Mouse (Mus musculus): ENCODE results near the gene Prkch. TPM values are rescaled to one million over a fixed set of nuclear protein-coding genes. Genes with fewer than 3 reads are reported as not detected.

The Prkch gene
- total RNA-seq, 2 experiments from 2014 or later, result 4.8 to 5.6 TPM

- no peak for DNase-seq (ENCODE audit: low spot score in 2 of 2)
Measured at GRCm38 (mm10) chr12:73708498-73708897, 123.9 kb downstream of the Prkch start.

GRCm38 (mm10) chr12:73708920-73709319, 124.3 kb downstream of the Prkch start:
- DNase-seq (ENCODE audit: low spot score in 2 of 2), result peak; percentile 37 to 48

- DNase-seq (ENCODE audit: low spot score in 2 of 2), result no peak
Measured at GRCm38 (mm10) chr12:73710846-73711245, 126.2 kb downstream of the Prkch start.

DNA sequence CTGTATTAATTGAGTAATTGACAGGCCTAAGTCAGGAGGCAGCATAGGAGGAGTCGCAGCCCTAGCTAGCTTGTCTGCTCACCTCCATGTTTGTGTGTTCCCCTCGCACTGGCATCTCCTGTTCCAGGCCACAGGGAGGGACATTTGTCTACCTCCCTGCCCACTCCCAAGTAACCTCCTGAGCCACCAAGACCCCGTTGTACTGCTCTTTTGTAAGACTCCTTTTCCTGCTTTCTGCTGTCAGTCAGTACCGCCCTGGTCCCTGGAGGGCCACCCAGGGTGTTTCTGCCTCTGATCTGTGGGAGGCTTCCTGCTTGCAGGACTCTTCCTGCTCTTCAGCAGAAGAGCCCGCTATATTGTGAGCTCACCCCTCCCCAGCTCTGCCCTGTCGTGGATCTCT, 127.5 kb downstream of the Prkch start:
- DNase-seq (ENCODE audit: low spot score in 2 of 2), result no peak

DNA sequence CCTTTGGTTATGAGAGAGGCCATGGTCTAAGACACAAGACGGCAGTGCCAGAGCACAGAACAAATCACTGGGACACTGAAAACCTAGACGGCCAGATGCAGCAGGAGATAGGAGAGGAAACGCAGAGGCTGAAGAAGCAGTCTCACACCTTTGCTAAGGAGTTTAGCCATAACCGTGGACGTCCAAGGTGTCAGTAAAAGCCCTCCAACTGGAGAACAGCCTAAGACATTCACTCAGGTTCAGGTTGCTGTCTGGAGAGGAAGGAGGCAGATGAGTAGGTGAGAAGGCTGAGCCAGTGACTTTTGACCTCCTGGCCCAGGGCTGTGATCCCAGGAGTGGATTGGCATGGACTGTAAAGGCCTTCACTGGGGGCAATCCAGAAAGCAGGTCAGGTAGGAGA, 130.0 kb downstream of the Prkch start:
- no peak for DNase-seq (ENCODE audit: low spot score in 2 of 2)

GRCm38 (mm10) chr12:73715331-73715730, 130.7 kb downstream of the Prkch start:
- DNase-seq (ENCODE audit: low spot score in 2 of 2), result no peak

DNA sequence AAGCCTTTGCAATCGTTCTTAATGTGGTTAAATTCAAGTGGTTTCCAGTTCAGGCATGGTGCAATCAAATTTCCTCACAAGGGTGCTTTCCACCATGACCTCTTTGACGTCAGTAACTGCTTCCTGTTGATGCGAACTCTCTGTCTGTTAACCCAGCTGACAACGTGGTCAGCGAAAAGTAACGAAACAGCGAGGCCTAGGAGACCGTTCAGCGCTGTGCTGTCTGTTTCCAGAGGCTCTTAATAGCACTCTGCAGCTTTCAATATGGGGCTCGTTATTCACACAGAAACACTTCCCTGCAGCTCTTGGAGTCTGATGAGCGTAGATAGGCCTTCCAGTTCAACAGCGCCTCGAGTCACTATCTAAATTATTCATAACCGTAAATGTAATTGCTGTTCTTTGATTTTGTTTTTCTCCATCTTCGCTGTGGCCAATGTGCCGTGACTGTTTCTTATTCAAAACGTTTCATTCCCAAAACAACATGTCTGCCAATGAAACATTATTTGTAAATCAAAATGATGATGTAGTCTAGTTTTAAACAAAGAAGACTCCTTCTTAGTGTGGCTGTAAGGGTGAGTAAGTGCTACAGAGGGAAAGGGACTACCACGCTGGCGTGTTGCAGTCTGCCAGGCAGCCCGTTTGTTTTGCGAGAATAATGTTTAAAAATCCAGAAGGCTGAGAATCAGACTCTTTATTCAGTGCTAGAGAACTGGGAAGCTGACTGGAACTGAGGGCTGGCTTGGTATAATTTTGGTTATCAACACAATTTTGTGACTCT, 131.5 kb downstream of the Prkch start:
- DNase-seq (ENCODE audit: low spot score in 2 of 2), result no peak

- no peak for DNase-seq (ENCODE audit: low spot score in 2 of 2)
Measured at GRCm38 (mm10) chr12:73718036-73718435, 133.4 kb downstream of the Prkch start.

GRCm38 (mm10) chr12:73719816-73720215, 135.2 kb downstream of the Prkch start:
- no peak for DNase-seq (ENCODE audit: low spot score in 2 of 2)

DNA sequence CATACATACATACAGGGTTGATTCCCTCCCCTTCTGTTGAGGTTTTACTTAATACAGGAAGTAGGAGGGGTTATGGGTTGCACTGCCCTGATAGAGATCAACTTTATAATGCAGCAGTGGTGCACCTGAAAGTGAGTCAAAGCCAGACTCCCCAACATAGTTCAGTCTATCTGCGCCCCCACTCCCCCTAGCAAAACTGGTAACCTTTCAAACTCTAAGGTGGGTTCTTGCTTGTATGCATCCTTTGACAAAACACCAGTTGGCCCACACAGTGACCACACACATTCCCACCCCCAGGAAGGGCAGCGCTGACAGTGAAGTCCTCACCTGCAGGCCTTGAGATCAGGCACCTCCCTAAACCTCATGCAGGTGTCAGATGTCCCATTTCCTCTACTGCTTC, 135.9 kb downstream of the Prkch start:
- no peak for DNase-seq (ENCODE audit: low spot score in 2 of 2)

GRCm38 (mm10) chr12:73722060-73722459, 137.5 kb downstream of the Prkch start:
- DNase-seq (ENCODE audit: low spot score in 2 of 2), result no peak

- DNase-seq (ENCODE audit: low spot score in 2 of 2), result no peak
Measured at GRCm38 (mm10) chr12:73723067-73723466, 138.5 kb downstream of the Prkch start.

DNA sequence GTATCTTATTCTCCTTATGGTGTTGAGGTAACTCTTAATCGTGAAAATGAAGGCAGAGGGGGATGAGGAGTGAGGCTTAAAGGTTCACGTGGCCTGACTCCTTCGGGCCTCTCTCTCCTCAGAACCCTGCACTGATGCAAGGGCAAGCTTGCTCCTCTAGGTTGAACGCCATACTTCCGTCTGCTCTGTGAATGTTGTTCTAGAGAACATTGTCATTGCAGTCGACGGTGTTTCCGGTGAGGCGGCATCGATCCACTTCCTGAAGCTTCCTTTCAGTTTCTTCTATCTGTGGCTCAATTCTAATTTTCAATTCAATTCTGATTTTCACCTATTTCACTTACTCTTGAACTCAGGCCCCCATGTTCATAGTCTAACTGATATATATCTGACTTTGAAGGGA, 139.3 kb downstream of the Prkch start:
- no peak for DNase-seq (ENCODE audit: low spot score in 2 of 2)

DNA sequence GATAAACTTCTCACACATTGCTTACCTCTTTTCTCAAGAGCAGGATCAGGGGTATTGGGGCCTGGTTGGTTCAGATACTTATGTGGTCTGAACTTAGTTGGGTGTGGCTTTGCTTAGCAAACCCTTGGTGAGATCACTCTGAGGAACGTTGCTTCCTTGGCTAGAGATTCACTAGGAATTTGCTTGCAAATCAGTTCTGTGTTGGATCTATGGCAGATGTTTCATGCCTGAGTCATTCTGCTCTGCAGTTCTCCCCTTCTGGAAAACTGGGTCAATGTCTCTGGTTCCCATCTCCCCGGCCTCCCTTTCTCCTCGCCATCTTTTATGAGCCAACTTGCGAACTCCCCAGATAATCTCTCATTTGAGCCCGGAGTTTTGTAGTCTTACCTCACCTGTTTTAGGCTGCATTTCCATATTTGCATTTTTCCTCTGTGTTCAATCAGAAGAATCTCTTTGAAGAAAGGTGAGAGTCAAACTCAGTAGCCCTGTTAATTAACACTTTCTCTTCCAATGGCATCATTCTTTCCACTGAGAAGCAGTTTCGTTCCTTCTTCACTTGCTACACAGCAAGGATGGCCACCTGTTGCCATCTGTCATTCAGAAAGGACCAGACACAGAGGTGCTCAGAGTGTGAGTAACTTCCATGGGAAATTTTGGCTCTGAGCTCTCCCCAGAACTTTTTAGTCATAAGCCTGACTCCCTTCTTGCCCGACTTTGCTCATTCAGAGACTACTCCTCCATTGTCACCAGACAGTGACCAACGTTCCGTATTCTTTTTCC, 141.4 kb downstream of the Prkch start:
- DNase-seq (ENCODE audit: low spot score in 2 of 2), result peak; percentile 5 to 10

DNA sequence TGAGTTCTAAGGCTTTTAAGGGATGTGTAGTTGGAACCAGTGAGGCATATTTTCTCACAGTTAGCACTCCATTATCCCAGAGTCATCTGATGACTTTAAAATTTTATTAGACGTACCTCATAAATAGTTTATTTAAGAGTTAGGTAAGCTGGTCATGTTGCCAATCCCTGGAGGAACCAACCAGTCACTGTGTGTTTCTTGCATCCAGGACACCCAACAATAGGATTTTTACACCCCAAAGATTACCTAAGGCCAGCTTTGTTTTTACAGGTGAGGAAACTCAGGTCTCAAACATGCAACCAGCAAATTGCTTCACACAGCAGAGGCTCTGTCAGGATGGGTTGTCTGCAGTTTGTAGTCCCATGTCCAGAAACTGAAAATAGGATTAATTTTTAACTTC, 142.4 kb downstream of the Prkch start:
- no peak for DNase-seq (ENCODE audit: low spot score in 2 of 2)

GRCm38 (mm10) chr12:73730603-73731002, 146.0 kb downstream of the Prkch start:
- no peak for DNase-seq (ENCODE audit: low spot score in 2 of 2)

DNA sequence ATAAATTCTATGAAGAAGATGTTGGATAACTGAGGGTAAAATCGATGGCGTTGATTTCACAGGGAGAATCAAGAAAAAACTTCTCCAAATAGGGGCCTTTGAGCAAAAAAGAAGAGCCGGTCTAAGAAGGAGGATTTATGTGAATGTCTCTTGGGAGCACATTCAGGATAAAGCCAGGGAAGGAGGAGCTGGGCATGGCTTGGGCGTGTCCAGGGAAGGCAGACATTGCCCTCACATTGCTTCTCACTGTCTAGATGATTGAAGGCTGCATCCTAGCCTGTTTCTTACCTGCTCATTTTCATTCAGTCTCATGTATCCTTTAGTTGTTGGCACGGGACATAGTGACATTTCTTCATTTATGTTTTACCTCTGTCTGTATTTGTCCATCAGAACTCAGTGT, 146.5 kb downstream of the Prkch start:
- DNase-seq (ENCODE audit: low spot score in 2 of 2), result no peak

- DNase-seq (ENCODE audit: low spot score in 2 of 2), result peak in 1 of 2 experiments; percentile 3
Measured at GRCm38 (mm10) chr12:73731848-73732540, 147.4 kb downstream of the Prkch start.

DNA sequence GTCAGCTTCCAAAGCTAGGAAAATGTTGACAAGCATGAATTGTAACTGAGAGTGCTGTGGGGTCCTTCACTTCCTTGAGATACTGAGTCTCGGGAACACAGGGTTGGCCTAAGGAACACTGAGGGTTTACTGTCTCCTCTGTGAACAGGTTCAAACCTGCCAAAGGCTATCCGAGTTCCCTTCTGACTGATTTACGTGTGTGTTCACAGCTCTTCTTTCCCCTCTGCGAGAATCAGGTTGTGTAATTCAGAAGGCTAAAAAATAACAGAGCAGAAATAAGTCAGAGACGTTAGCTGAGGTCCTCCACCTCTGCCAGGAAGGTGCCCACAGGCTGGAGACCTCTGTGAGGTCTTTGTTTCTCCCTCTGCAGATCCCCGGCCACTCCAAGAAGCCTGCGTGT, 148.3 kb downstream of the Prkch start:
- DNase-seq (ENCODE audit: low spot score in 2 of 2), result no peak

GRCm38 (mm10) chr12:73736931-73737330, 152.3 kb downstream of the Prkch start:
- no peak for DNase-seq (ENCODE audit: low spot score in 2 of 2)

- DNase-seq (ENCODE audit: low spot score in 2 of 2), result no peak
Measured at GRCm38 (mm10) chr12:73739611-73740219, 155.1 kb downstream of the Prkch start.

Measured in left cerebral cortex, adult 18-20 months (tissue).